Mouse (Mus musculus) liver, postnatal 0 days (tissue): Measurements from ENCODE around the gene Adcy5. TPM values are rescaled to one million over a fixed set of nuclear protein-coding genes. Genes with fewer than 3 reads are reported as not detected.

Source experiments
- ATAC-seq: fragments of 200-750 bp; cut with Nextera tagmentation; 2 replicates; pipeline ENCODE4 v1.8.0; 2017; ENCODE audit warnings: mild to moderate bottlenecking, moderate library complexity
- DNase-seq: peaks from one replicate; pipeline ENCODE4 v3.0.0-alpha.2; 2016
- H3K27ac ChIP-seq: fragments of 300-500 bp; sonication (generic); 2 replicates; pipeline ENCODE4 v1.5.1; 2014; ENCODE audit warnings: antibody characterized with exemption, moderate library complexity, mild to moderate bottlenecking, low read depth
- H3K27me3 ChIP-seq: fragments of 300-500 bp; sonication (generic); 2 replicates; pipeline ENCODE4 v1.6.1; 2014; ENCODE audit warnings: low read length, control low read depth, mixed read lengths; ENCODE audit not compliant: insufficient read depth
- H3K36me3 ChIP-seq: fragments of 300-500 bp; sonication (generic); replicated peaks from 2 replicates; pipeline ENCODE4 v1.6.1; 2014; ENCODE audit warnings: mild to moderate bottlenecking, control low read depth, low read length, moderate library complexity, mixed read lengths; ENCODE audit not compliant: insufficient read depth
- H3K4me1 ChIP-seq: fragments of 300-500 bp; sonication (generic); 2 replicates; pipeline ENCODE4 v1.6.1; 2014; ENCODE audit warnings: antibody characterized with exemption, mild to moderate bottlenecking, control low read depth; ENCODE audit not compliant: insufficient read depth
- H3K4me2 ChIP-seq: fragments of 300-500 bp; sonication (generic); 2 replicates; pipeline ENCODE4 v1.6.1; 2014; ENCODE audit warnings: low read depth, mild to moderate bottlenecking, low read length, moderate library complexity, mixed read lengths
- H3K4me3 ChIP-seq: fragments of 300-500 bp; sonication (generic); 2 replicates; pipeline ENCODE4 v1.5.1; 2014; ENCODE audit warnings: low read depth, low read length
- H3K9ac ChIP-seq: fragments of 300-500 bp; sonication (generic); replicated peaks from 2 replicates; pipeline ENCODE4 v1.6.1; 2014; ENCODE audit warnings: mild to moderate bottlenecking, moderate library complexity
- H3K9me3 ChIP-seq: fragments of 300-500 bp; sonication (generic); 2 replicates; pipeline ENCODE4 v1.6.1; 2016; ENCODE audit warnings: mild to moderate bottlenecking, control low read depth, low read length, mixed read lengths
- CTCF ChIP-seq: sonication (generic); IDR thresholded peaks from 2 replicates; pipeline ENCODE4 v1.5.1; 2016; ENCODE audit warnings: antibody characterized with exemption, low read depth
- EP300 ChIP-seq: IDR thresholded peaks from 2 replicates; pipeline ENCODE4 v1.6.1; 2016; ENCODE audit warnings: antibody characterized with exemption, low read depth, mild to moderate bottlenecking
- WGBS: fragments of 180-500 bp; shearing (Covaris S2); extraction: QIAGEN DNeasy Blood & Tissue Kit; methylation state at CpG from one replicate; pipeline ENCODE4 v1.1.7; 2014; ENCODE audit not compliant: insufficient replicate concordance; 5-methylcytosine and 5-hydroxymethylcytosine counted together
- polyA plus RNA-seq: library from polyadenylated mRNA; unstranded; fragments of >200 nt; fragmentation: Nextera tagmentation; extraction: Ambion mirVana; gene quantifications from 2 replicates; pipeline ENCODE4 v1.2.1, GENCODE M21; 2015

The Adcy5 gene
- polyA plus RNA-seq, 1 experiment from 2014 or later, result 0.39 TPM

- Histone ChIP-seq H3K4me3 (no peak overlapping the region), H3K27me3 (no peaks in the 10 kb centered on the region), H3K36me3 (no peaks in the 10 kb centered on the region), H3K9me3 (no peaks in the 10 kb centered on the region), H3K9ac (no peak overlapping the region), H3K4me2 (peak overlapping the region; percentile 22), H3K27ac (no peak overlapping the region), H3K4me1 (no peaks in the 10 kb centered on the region)
- DNase-seq, result no peak
- TF ChIP-seq CTCF (no peak), EP300 (no peak)
- 40% methylated on average over 11 of the region's 11 CpGs for WGBS
- ATAC-seq, result peak; percentile 56; the same call in 1 of the 2 replicates
Observed at GRCm38 (mm10) chr16:35139873-35140619, 14.6 kb upstream of the Adcy5 start.

GRCm38 (mm10) chr16:35140620-35140975, 14.1 kb upstream of the Adcy5 start:
- TF ChIP-seq EP300 (no peak), CTCF (no peak)
- H3K4me3 ChIP-seq, result no peak overlapping the region
- H3K36me3 ChIP-seq, result no peaks in the 10 kb centered on the region
- H3K9me3 ChIP-seq, result no peaks in the 10 kb centered on the region
- H3K27ac ChIP-seq, result no peak overlapping the region
- no peak overlapping the region for H3K9ac ChIP-seq
- WGBS, result 60% methylated on average over 9 of the region's 9 CpGs
- ATAC-seq (no peak), DNase-seq (no peak)
- no peaks in the 10 kb centered on the region for H3K27me3 ChIP-seq
- H3K4me1 ChIP-seq, result no peaks in the 10 kb centered on the region
- no peak overlapping the region for H3K4me2 ChIP-seq

GRCm38 (mm10) chr16:35141839-35142238, 12.8 kb upstream of the Adcy5 start:
- Histone ChIP-seq H3K27ac (no peak overlapping the region), H3K27me3 (no peaks in the 10 kb centered on the region), H3K9ac (no peak overlapping the region), H3K4me3 (no peak overlapping the region), H3K4me2 (no peak overlapping the region), H3K4me1 (no peaks in the 10 kb centered on the region), H3K36me3 (no peaks in the 10 kb centered on the region), H3K9me3 (no peaks in the 10 kb centered on the region)
- DNase-seq (no peak), ATAC-seq (no peak)
- no peak for TF ChIP-seq EP300
- no peak for TF ChIP-seq CTCF
- WGBS, result 73% methylated on average over 8 of the region's 8 CpGs

- H3K9me3 ChIP-seq, result no peaks in the 10 kb centered on the region
- H3K27ac ChIP-seq, result no peak overlapping the region
- no peak overlapping the region for H3K4me3 ChIP-seq
- H3K4me1 ChIP-seq, result no peaks in the 10 kb centered on the region
- no peaks in the 10 kb centered on the region for H3K36me3 ChIP-seq
- H3K4me2 ChIP-seq, result no peak overlapping the region
- no peak for TF ChIP-seq EP300
- no peak for TF ChIP-seq CTCF
- peaks cover 5% of the 10 kb centered on the region; the same call in 1 of the 2 replicates for H3K27me3 ChIP-seq
- ATAC-seq (no peak), DNase-seq (no peak)
- WGBS, result 31% methylated on average over 4 of the region's 4 CpGs
- H3K9ac ChIP-seq, result no peak overlapping the region
Observed at GRCm38 (mm10) chr16:35146153-35146552, 8.5 kb upstream of the Adcy5 start.

GRCm38 (mm10) chr16:35153146-35153755, 1.4 kb upstream of the Adcy5 start:
- 9% methylated on average over 12 of the region's 12 CpGs for WGBS
- Histone ChIP-seq H3K9me3 (no peaks in the 10 kb centered on the region), H3K27me3 (peaks cover 72% of the 10 kb centered on the region), H3K4me1 (peaks cover 14% of the 10 kb centered on the region), H3K4me2 (no peak overlapping the region), H3K36me3 (no peaks in the 10 kb centered on the region), H3K27ac (no peak overlapping the region), H3K9ac (no peak overlapping the region), H3K4me3 (no peak overlapping the region)
- ATAC-seq, result no peak
- no peak for TF ChIP-seq EP300
- TF ChIP-seq CTCF, result no peak
- no peak for DNase-seq

- Histone ChIP-seq H3K27me3 (peaks cover 81% of the 10 kb centered on the region), H3K4me2 (peak overlapping the region; percentile 78), H3K36me3 (no peaks in the 10 kb centered on the region), H3K4me3 (peak overlapping the region; percentile 54), H3K27ac (no peak overlapping the region), H3K9ac (no peak overlapping the region), H3K4me1 (peaks cover 14% of the 10 kb centered on the region), H3K9me3 (no peaks in the 10 kb centered on the region)
- no peak for TF ChIP-seq EP300
- TF ChIP-seq CTCF, result no peak
- WGBS, result under 1% methylated on average over 29 of the region's 29 CpGs
- ATAC-seq (no peak), DNase-seq (no peak)
Observed at GRCm38 (mm10) chr16:35154245-35154640, 434 bp upstream of the Adcy5 start.
